Mouse (Mus musculus) fat pad, adult 2 months (tissue): ENCODE measurements at regions not wholly inside any gene's neighbourhood (a gene's known extent, or its start where the extent isn't known, plus 50 kb on each side); places are given as distances from the start of the nearest gene placed in this dataset.
A peak's percentile ranks its signal among the peaks of the same experiment; 100 is the strongest.

Experiments
- DNase-seq: peaks from one replicate; pipeline ENCODE4 v3.0.0-alpha.2; 2011; ENCODE audit warnings: low read depth, low spot score; ENCODE audit errors: extremely low read depth

- DNase-seq: no peak
These were observed 158.9 kb upstream of the Gm12728 start for GRCm38 (mm10) chr4:105630595-105631369.

- no peak for DNase-seq
These were observed 156.9 kb upstream of the Gm12728 start for GRCm38 (mm10) chr4:105632581-105633358.

- DNase-seq: no peak
These were observed 155.9 kb upstream of the Gm12728 start for GRCm38 (mm10) chr4:105633789-105634188.

- DNase-seq: no peak
These were observed 148.9 kb upstream of the Gm12728 start for GRCm38 (mm10) chr4:105640793-105641192.

DNA sequence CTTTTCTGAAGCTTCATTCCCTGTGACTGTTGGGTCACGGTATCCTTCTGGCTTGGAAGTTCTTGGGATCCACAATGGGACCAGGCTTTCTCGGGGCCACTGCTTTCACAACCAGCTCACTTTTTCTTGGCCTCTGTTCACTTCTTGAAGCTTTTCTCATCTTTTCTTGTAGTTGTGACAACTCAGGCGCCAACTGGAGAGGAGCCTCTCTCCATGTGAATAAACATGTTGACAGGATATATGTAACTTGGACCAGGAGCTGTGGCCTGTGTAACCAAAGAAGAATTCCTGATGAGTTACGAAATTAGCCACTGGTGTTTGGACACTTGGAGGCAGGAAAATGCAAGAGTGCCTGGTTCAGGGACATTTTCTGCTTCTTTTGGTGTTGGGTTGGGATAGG, 148.1 kb upstream of the Gm12728 start:
- DNase-seq: no peak

- DNase-seq: no peak
These were observed 140.7 kb upstream of the Gm12728 start for GRCm38 (mm10) chr4:105648820-105649446.

- no peak for DNase-seq
These were observed 140.2 kb upstream of the Gm12728 start for GRCm38 (mm10) chr4:105649447-105649833.

DNA sequence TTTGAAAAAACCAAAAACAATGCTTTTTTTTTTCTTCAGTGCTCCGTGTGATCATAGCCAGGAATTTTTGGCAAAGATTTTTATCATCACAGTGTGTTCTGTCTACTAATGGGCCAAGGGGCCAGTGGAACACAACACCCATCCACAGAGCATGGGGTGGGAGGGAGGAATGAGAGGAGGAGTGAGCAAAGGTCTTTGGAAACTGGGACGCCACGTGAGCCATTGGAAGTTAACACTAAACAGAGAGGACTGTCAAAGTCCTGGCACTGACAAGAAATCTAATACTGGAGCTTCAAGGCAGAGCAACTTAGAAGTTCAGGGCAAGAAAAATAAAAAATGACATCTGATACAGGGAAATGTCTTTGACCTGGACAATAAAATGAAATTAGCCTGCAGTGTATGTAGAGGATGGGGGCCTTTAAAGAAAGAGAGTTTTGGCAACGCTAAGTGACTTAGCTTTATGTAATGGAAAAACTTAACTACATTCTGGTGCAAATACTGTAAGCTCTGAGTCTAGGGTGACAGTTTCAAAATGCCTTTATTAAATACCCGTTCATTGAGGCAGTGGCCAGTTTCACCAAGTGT, 133.5 kb upstream of the Gm12728 start:
- no peak for DNase-seq

- no peak for DNase-seq
These were observed 131.1 kb upstream of the Gm12728 start for GRCm38 (mm10) chr4:105658581-105658980.

- no peak for DNase-seq
These were observed 113.0 kb upstream of the Gm12728 start for GRCm38 (mm10) chr4:105676690-105677089.

GRCm38 (mm10) chr4:105690716-105691115, 99.0 kb upstream of the Gm12728 start:
- no peak for DNase-seq

GRCm38 (mm10) chr4:105692380-105692779, 97.3 kb upstream of the Gm12728 start:
- DNase-seq: no peak

DNA sequence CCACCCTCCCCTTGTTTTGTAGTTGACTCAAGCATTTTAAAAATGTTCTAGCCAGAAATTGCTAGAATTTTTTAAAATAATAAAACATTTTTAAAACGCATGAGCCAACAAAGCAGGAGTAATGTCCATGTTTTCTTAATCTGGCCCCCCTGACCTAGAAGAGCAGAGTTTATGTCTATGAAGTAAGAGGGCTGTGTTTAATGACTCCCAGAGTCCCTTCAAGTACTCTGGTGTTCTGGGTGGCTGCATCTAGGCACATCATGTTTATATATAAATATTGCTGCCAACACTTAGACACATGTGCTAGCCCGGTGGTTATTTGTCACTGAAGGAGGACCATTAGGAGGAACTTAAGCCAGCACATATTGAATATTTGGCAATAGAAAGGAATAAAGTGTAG, 93.8 kb upstream of the Gm12728 start:
- no peak for DNase-seq

DNA sequence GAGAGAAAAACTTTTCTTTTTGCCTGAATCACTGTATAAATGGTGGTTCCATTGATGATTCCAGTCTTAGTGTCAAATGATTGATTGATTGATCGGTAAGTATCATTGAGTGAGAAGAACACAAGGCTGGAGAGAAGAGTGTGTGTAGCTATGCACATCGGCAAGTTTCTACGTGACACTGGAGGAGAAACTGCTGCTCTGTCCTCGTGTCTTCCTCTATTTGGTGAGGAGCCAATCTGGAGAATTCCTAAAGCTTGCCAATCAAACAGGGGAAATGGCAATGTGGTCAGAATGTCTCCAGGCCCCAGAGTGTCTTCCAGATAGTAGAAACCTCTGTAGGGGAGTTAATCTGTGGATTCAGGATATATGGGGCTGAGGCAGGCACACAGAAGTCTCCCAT, 92.5 kb upstream of the Gm12728 start:
- no peak for DNase-seq

DNA sequence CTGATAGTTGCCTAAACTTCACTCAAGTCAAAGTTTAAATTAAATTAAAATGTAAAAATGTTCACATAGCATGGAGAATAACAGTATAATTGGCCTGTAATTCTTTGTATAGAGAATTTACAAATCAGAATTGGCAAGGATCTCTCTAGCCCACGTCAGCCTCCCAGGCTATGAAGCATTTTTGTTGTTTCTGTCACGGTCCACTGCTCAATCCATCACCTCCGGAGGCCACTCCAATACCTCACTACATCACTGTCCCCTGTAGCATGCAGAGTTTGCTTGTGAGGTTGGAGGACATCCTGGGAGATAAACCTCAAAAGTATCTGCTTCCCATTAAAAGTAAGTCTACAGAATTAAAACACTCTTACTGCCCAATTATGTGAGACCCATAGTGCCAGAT, 87.6 kb upstream of the Gm12728 start:
- no peak for DNase-seq

- DNase-seq: no peak
These were observed 86.3 kb upstream of the Gm12728 start for GRCm38 (mm10) chr4:105703408-105703807.

- no peak for DNase-seq
These were observed 85.4 kb upstream of the Gm12728 start for GRCm38 (mm10) chr4:105704271-105704670.

GRCm38 (mm10) chr4:105705996-105706395, 83.7 kb upstream of the Gm12728 start:
- DNase-seq: peak; percentile 56

DNA sequence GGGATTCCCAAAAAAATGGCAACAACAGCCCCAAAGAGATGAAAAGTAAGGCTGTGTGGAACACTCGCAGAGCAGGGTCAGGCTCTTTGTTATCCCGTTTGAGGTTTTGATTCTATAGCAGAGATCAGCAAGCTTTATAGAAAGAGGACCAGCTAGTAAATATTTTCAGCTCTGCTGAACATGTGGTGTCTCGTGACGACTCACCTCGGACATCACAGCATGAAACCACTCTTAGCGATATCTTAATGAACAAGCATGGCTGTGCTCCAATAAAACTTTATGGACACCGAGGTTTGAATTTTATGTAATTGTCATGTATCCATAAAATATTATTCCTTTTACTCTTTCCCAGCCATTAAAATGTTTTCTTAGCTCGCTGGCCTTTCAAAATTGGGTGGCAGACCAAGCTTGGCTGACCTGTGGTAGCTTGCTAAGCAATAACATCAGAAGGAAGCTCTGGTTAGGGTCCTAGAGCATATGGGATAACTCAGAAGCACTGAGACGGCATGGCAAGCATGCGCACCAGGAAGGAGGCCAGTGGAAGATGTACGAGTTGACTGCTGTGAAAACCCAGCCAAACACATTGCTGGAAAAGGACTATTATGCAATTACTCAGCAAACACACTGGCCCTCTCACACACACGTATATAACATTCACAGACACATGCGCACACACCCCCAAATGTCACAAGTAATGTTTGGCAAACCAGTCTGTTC, 81.4 kb upstream of the Gm12728 start:
- no peak for DNase-seq

- DNase-seq: no peak
These were observed 75.7 kb upstream of the Gm12728 start for GRCm38 (mm10) chr4:105713956-105714355.

DNA sequence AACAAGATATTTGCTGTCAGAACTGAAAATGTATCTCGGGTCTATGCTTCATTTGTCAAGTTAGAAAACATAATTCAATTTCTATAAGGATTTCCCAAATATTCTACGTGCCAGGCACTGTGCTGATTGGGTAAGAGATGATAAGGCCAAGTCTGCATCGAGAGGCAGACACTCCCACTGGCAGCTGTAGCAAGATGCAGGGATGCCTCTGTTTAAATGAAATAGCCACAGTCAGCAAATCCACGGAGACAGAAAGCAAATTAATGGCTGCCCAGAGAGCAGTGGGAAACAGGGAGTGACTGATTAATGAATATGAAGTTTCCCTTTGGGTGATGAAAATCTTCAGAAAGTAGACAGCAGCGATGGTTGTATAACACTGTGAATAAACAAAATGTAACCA, 71.6 kb upstream of the Gm12728 start:
- DNase-seq: no peak
